Mouse (Mus musculus): ENCODE results near the gene Ucn2. TPM values are rescaled to one million over a fixed set of nuclear protein-coding genes. Genes with fewer than 3 reads are reported as not detected.

Gene Ucn2
- polyA plus RNA-seq, 1 experiment from 2014 or later: not detected

DNA sequence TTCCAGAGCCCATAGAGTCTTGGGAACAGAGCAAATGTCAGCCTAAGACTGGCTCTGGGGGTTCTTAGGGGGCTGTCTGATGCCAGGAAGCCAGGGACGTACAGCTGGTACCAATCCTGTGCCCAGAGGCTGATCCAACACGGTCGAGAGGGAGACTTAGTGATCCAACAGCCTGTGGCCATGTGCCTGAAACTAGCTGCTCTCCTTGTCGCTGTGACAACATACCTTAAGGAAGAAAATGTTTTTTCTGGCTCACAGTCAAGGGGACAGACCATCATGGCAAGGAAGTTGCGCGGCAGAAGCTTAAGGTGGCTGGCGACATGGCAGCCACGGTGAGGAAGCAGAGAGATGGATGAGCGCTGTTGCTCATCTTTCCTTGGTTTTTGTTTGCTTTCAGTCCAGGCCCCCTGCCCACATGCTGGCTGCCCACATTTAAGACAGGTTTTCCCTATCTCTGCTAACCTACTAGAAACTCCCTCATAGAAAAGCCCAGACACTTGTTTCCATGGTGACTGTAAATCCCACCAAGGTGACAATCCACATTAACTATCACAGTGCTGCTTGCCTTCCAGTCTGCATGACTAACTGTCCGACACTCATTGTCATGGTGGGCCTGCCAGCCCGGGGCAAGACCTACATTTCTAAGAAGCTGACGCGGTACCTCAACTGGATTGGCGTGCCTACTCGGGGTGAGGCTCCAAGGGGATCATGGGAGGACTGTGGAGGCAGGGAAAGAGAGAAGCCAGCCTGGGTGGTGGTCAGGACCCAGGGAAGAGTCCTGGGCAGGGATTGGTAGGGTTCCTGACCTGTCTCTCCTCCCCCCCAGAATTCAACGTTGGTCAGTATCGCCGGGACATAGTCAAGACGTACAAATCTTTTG, 12.7 kb downstream of the Ucn2 start:
- 86% methylated on average over 19 of the region's 19 CpGs for WGBS
- Histone ChIP-seq H3K27me3 (no peaks in the 10 kb centered on the region), H3K36me3 (peaks cover 7% of the 10 kb centered on the region), H3K27ac (replicated peaks) (no peak overlapping the region), H3K4me3 (no peak overlapping the region), H3K4me2 (no peak overlapping the region), H3K4me1 (replicated peaks) (0 out of 2 replicates have a peak, but pooled peaks cover 14% of the 10 kb centered on the region), H3K9me3 (no peaks in the 10 kb centered on the region), H3K9ac (peak overlapping the region; percentile 23; the same call in 1 of the 2 replicates)
- ATAC-seq (ENCODE audit: low read depth): no peak

DNA sequence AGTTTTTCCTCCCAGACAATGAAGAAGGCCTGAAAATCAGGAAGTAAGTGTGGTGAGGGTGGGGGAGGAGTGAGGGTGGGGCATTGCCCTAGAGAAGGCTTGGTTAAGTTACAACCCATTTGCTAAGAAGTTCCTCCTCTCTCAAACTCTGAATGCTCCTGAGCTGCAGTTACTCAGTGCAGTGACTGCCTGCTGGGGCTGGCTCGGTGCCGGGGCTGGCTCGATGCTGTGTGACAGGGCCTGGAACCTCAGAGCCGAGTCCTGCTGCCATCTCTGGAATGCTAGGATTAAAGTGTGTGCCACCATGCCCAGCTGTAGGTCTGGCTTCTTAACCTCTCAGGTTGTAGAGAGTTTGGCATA, 13.3 kb downstream of the Ucn2 start:
- no peak for ATAC-seq (ENCODE audit: low read depth)
- Histone ChIP-seq H3K9me3 (no peaks in the 10 kb centered on the region), H3K27me3 (no peaks in the 10 kb centered on the region), H3K9ac (no peak overlapping the region), H3K36me3 (peaks cover 7% of the 10 kb centered on the region), H3K4me3 (no peak overlapping the region), H3K27ac (replicated peaks) (no peak overlapping the region), H3K4me1 (replicated peaks) (0 out of 2 replicates have a peak, but pooled peaks cover 14% of the 10 kb centered on the region), H3K4me2 (no peak overlapping the region)
- 88% methylated on average over 4 of the region's 4 CpGs for WGBS

DNA sequence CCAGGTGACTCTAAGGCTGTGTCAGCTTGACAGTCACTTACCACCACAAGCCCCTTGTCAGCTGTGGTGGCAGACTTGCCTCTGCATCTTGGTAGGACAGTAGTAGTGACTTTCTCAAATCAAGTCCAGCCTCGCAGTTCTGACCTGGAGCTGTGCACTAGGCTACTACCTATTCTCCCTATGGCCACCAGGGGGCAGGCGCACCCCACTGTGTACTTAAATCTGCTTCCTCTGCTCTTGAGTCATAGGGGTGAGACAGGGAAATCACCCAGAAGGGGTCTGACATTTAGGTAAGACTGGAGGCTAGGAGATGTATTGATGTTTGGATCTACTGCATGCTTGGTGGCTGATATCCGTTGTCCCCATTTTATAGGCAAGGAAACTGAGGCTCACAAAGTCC, 14.9 kb downstream of the Ucn2 start:
- peaks cover 12% of the 10 kb centered on the region for H3K36me3 ChIP-seq
- no peak overlapping the region for H3K9ac ChIP-seq
- no peaks in the 10 kb centered on the region for H3K27me3 ChIP-seq
- H3K4me2 ChIP-seq: no peak overlapping the region
- 7% methylated on average over 3 of the region's 3 CpGs for WGBS
- no peak overlapping the region for H3K4me3 ChIP-seq
- ATAC-seq (ENCODE audit: low read depth): peak; percentile 38; the same call in 1 of the 2 replicates
- 0 out of 2 replicates have a peak, but pooled peaks cover 6% of the 10 kb centered on the region for H3K4me1 ChIP-seq (replicated peaks)
- no peak overlapping the region for H3K27ac ChIP-seq (replicated peaks)
- H3K9me3 ChIP-seq: no peaks in the 10 kb centered on the region

DNA sequence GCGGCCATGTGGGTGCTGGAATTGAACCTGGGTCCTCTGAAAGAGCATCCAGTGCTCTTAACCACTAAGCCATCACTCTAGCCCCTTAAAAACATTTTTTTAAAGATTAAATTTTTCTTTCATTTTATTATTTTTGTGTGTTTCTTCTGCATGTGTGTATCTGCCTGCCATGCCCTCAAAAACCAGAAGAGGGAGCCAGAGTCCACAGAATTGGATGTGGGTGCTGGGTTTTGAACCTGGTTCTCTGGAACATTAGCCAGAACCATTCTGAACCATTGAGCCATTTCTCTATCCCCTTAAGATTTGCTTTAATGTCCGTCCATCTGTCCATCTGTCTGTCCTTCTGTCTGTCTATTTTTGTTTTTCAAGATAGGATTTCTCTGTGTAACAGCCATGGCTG, 17.4 kb downstream of the Ucn2 start:
- no peaks in the 10 kb centered on the region for H3K27me3 ChIP-seq
- H3K9me3 ChIP-seq: no peaks in the 10 kb centered on the region
- peaks cover 30% of the 10 kb centered on the region for H3K36me3 ChIP-seq
- ATAC-seq (ENCODE audit: low read depth): no peak
- H3K9ac ChIP-seq: no peak overlapping the region
- H3K4me3 ChIP-seq: no peak overlapping the region
- H3K4me2 ChIP-seq: no peak overlapping the region
- 51% methylated on average over 2 of the region's 2 CpGs for WGBS
- H3K27ac ChIP-seq (replicated peaks): no peak overlapping the region
- 0 out of 2 replicates have a peak, but pooled peaks cover 3% of the 10 kb centered on the region for H3K4me1 ChIP-seq (replicated peaks)

DNA sequence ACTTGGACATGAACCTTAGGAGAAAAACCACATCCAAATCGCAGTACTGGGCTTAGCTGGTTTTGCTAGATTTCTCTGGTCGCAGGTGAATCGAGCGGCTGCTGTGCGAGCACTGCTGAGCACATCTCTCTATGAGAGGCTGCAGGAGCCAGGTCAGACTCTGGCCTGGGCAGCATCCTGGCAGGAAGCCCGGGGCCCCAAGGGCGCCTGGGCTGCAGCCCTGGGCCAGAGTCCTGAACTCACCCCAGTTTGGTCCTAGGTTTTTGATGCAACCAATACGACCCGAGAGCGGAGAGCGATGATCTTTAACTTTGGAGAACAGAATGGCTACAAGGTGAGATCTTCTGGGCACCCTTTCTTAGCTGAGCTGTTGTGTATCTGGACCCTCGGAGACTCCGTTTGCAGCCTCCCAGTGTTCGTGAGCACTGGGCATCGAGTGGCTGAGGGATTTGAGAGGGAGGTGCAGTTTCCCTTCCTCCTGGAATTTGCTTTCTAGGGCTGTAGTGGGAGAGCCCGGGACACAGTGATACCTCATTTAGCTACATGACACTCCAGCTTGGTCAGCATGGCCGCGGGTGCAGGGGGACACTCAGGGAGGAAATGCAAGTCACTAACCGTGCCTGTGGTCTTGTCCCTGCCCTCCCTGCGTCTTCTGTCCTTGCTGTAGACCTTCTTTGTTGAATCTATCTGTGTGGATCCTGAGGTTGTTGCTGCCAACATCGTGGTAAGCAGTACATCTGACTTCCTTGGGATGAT, 21.4 kb downstream of the Ucn2 start:
- no peaks in the 10 kb centered on the region for H3K9me3 ChIP-seq
- 85% methylated on average over 21 of the region's 21 CpGs for WGBS
- no peak overlapping the region for H3K4me2 ChIP-seq
- peaks cover 51% of the 10 kb centered on the region for H3K36me3 ChIP-seq
- no peak overlapping the region for H3K27ac ChIP-seq (replicated peaks)
- no peak overlapping the region for H3K4me3 ChIP-seq
- ATAC-seq (ENCODE audit: low read depth): no peak
- no peaks in the 10 kb centered on the region for H3K27me3 ChIP-seq
- no peak overlapping the region for H3K9ac ChIP-seq
- H3K4me1 ChIP-seq (replicated peaks): no peaks in the 10 kb centered on the region

DNA sequence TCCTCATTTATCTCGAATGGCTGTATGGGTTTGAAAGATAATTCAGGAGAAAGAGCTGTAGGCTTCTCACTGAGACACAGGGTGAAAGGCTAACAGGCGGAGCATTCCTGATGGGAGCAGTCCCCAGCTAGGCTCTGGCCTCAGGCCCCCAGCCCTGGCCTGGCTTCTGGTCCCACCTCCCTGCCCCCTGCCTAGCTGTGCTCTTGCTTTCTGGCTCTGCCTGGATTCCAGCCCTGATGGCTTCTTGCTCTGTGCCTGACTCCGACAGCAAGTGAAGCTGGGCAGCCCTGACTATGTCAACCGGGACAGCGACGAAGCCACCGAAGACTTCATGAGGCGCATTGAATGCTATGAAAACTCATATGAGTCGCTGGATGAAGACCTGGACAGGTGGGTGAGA, 22.3 kb downstream of the Ucn2 start:
- WGBS: 83% methylated on average over 9 of the region's 9 CpGs
- peaks cover 47% of the 10 kb centered on the region for H3K36me3 ChIP-seq
- no peak overlapping the region for H3K9ac ChIP-seq

DNA sequence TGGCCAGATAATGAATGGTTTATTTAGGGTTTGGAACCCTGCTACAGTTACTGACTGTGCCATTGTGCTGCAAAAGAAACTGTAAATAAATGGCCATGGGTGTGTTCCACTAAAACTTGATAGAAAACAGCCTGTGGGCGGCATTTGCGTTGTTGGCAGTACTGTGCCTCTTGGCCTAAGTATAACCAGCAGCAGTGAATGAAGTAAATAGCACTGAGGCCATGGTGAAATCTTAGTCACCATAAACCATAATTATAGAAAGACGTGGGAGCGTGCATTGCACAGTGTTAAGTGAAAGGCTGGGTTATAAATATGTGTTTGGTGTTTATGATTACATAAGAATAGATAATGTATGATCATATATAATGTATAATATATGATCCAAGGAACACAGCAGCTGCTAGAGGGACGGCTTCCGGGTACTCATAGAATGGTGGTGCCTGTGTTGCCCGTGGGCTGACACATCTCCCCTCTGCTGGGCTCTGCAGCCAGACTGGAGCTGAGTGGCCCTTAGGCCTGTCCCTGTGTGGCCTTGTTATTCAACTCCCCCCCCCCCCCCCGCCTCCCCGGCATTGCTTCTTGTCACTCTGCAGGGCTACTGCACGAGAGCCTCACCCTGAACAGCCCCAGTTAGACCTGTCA, 23.3 kb downstream of the Ucn2 start:
- H3K4me2 ChIP-seq: no peak overlapping the region
- no peak overlapping the region for H3K9ac ChIP-seq
- 73% methylated on average over 9 of the region's 10 CpGs for WGBS
- no peaks in the 10 kb centered on the region for H3K9me3 ChIP-seq
- H3K4me1 ChIP-seq (replicated peaks): no peaks in the 10 kb centered on the region
- H3K36me3 ChIP-seq: peaks cover 54% of the 10 kb centered on the region
- ATAC-seq (ENCODE audit: low read depth): no peak
- no peak overlapping the region for H3K4me3 ChIP-seq
- no peak overlapping the region for H3K27ac ChIP-seq (replicated peaks)
- H3K27me3 ChIP-seq: no peaks in the 10 kb centered on the region

More for the DNA sequence above, 22.3 kb downstream of the Ucn2 start:
- no peak for ATAC-seq (ENCODE audit: low read depth)
- Histone ChIP-seq H3K4me1 (replicated peaks) (no peaks in the 10 kb centered on the region), H3K27me3 (no peaks in the 10 kb centered on the region), H3K27ac (replicated peaks) (no peak overlapping the region), H3K9me3 (no peaks in the 10 kb centered on the region), H3K4me2 (no peak overlapping the region), H3K4me3 (no peak overlapping the region)

DNA sequence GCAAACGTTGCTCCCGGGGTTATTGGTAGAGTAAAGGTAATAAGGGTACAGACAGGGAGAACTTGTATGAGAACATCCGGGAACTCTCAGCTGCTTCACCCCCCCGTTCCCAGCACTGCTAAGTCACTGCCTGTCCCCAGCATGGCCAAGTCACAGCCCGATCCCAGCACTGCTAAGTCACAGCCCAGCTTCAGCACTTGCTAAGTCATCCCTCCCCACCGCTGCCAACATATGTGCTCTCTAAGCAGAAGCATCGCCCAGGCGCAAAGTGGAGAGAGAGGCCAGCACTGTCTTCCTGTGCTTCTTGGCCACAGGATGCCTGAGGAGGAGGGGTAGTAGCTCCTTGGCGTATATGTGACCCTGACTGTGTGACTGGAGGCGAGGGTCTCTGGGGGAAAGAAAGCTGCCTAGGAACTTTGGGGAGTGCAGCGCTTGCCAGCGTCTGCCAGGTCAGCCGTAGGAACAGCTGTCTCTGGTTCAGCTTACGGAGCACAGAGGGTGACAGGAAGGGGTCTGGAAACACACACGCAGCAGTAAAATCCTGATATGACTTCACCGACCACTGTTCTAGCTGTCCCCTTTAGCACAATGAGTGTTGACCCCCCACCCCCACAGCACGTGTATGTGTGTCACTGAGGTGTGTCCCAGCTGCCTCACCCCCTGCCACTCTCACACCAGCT, 24.0 kb downstream of the Ucn2 start:
- Histone ChIP-seq H3K9ac (no peak overlapping the region), H3K4me2 (no peak overlapping the region), H3K4me1 (replicated peaks) (no peaks in the 10 kb centered on the region), H3K36me3 (peaks cover 55% of the 10 kb centered on the region), H3K27ac (replicated peaks) (no peak overlapping the region), H3K9me3 (no peaks in the 10 kb centered on the region), H3K4me3 (no peak overlapping the region), H3K27me3 (no peaks in the 10 kb centered on the region)
- 58% methylated on average over 17 of the region's 17 CpGs for WGBS
- ATAC-seq (ENCODE audit: low read depth): no peak

DNA sequence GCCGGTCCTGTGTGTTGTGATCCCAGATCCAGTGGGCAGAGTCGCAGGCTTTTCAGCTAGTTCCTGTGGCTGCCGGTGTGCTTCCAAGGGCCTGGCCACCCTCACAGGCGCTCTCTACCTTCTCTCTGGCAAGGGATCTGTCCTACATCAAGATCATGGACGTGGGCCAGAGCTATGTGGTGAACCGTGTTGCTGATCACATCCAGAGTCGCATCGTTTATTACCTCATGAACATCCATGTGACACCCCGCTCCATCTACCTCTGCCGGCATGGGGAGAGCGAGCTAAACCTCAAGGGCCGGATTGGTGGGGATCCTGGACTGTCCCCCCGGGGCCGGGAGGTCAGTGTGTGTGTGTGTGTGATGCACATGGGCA, 24.5 kb downstream of the Ucn2 start:
- ATAC-seq (ENCODE audit: low read depth): no peak
- Histone ChIP-seq H3K4me3 (no peak overlapping the region), H3K9ac (no peak overlapping the region), H3K4me1 (replicated peaks) (no peaks in the 10 kb centered on the region), H3K27ac (replicated peaks) (no peak overlapping the region), H3K9me3 (no peaks in the 10 kb centered on the region), H3K4me2 (no peak overlapping the region), H3K36me3 (peaks cover 54% of the 10 kb centered on the region), H3K27me3 (no peaks in the 10 kb centered on the region)
- WGBS: 88% methylated on average over 14 of the region's 14 CpGs

DNA sequence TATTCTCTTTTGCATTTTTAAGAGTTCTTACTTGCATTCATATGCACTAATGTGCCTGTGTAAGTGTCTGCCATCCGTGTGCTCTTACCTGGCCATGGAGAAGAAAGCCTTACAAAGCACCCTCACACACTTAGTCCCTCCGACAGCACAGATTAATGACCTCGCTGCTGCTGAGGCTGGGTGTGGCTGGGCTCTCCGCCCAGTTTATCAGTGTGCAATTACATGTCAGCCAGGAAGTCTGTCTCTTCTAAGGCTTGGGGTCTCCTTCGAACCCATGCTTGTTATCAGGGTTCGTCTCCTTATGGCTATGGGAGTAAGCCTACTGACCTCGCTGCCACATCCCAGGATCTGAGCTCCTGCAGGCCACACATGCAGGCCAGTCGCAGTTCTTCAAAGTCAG, 29.6 kb downstream of the Ucn2 start:
- no peak for ATAC-seq (ENCODE audit: low read depth)
- no peaks in the 10 kb centered on the region for H3K27me3 ChIP-seq
- peaks cover 36% of the 10 kb centered on the region for H3K36me3 ChIP-seq
- WGBS: 68% methylated on average over 8 of the region's 8 CpGs
- no peaks in the 10 kb centered on the region for H3K9me3 ChIP-seq
- H3K4me2 ChIP-seq: no peak overlapping the region
- H3K4me3 ChIP-seq: no peak overlapping the region
- H3K27ac ChIP-seq (replicated peaks): no peak overlapping the region
- H3K4me1 ChIP-seq (replicated peaks): no peaks in the 10 kb centered on the region
- no peak overlapping the region for H3K9ac ChIP-seq

DNA sequence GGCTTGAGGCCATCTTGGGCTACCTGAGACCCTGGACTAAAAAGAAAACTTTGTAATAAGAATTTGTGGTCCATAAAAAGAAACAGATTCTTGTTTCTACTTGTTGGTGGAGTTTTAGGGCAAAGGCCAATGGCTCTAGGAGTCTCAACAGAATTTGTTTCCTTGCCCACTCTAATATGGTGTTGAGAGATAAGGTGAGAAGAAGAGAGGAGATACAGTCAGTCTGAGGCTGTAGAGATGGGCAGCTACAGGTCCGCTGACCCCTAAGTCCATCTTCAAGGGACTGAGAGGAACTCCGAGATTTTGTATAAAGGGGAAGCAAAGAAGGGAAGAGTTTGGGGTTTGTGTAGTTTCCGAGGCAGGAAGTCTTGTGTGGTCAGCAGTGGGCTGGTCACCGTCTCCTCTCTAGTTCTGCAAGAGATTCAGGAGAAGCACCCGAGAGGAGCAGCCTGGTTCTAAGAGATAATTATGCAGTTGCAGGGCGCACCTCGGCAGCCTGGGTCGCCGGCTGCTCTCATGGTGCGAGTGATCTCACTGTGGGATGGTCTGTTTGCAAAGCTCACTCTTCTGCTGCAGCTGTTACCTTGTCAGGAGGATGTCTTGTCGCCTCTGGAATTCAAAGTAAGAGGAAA, 31.3 kb downstream of the Ucn2 start:
- H3K36me3 ChIP-seq: peaks cover 19% of the 10 kb centered on the region
- H3K4me1 ChIP-seq (replicated peaks): no peaks in the 10 kb centered on the region
- no peak overlapping the region for H3K4me3 ChIP-seq
- 68% methylated on average over 11 of the region's 11 CpGs for WGBS
- H3K27ac ChIP-seq (replicated peaks): no peak overlapping the region
- H3K9me3 ChIP-seq: no peaks in the 10 kb centered on the region
- H3K9ac ChIP-seq: no peak overlapping the region
- no peak overlapping the region for H3K4me2 ChIP-seq
- ATAC-seq (ENCODE audit: low read depth): no peak
- H3K27me3 ChIP-seq: no peaks in the 10 kb centered on the region

Measured in neural tube, embryonic 13.5 days (tissue).